Mouse (Mus musculus) hindbrain, postnatal 0 days (tissue): ENCODE measurements around the gene 1700034J05Rik. TPM values are rescaled to one million over a fixed set of nuclear protein-coding genes. Genes with fewer than 3 reads are reported as not detected.

Experiments
- ATAC-seq: fragments of 200-750 bp; cut with Nextera tagmentation; 2 replicates; pipeline ENCODE4 v1.8.0; 2017; ENCODE audit warnings: mild to moderate bottlenecking, moderate TSS enrichment, moderate library complexity
- DNase-seq: peaks from one replicate; pipeline ENCODE4 v3.0.0-alpha.2; 2015; ENCODE audit warnings: low spot score
- H3K27ac ChIP-seq: fragments of 300-500 bp; sonication (generic); 2 replicates; pipeline ENCODE4 v1.5.1; 2014; ENCODE audit warnings: mild to moderate bottlenecking
- H3K27me3 ChIP-seq: fragments of 300-500 bp; sonication (generic); 2 replicates; pipeline ENCODE4 v1.6.1; 2014; ENCODE audit warnings: low read length, mixed read lengths; ENCODE audit not compliant: insufficient read depth
- H3K36me3 ChIP-seq: fragments of 300-500 bp; sonication (generic); 2 replicates; pipeline ENCODE4 v1.6.1; 2014; ENCODE audit warnings: low read length, mixed read lengths; ENCODE audit not compliant: insufficient read depth
- H3K4me1 ChIP-seq: fragments of 300-500 bp; sonication (generic); 2 replicates; pipeline ENCODE4 v1.6.1; 2014; ENCODE audit warnings: antibody characterized with exemption, low read length, mixed read lengths; ENCODE audit not compliant: insufficient read depth
- H3K4me2 ChIP-seq: fragments of 300-500 bp; sonication (generic); 2 replicates; pipeline ENCODE4 v1.6.1; 2014; ENCODE audit warnings: low read depth, mild to moderate bottlenecking, low read length, moderate library complexity, mixed read lengths
- H3K4me3 ChIP-seq: fragments of 300-500 bp; sonication (generic); 2 replicates; pipeline ENCODE4 v1.5.1; 2014; ENCODE audit warnings: low read length
- H3K9ac ChIP-seq: fragments of 300-500 bp; sonication (generic); replicated peaks from 2 replicates; pipeline ENCODE4 v1.6.1; 2014; ENCODE audit warnings: mild to moderate bottlenecking, low read length, moderate library complexity, mixed read lengths
- H3K9me3 ChIP-seq: fragments of 300-500 bp; sonication (generic); 2 replicates; pipeline ENCODE4 v1.6.1; 2016; ENCODE audit warnings: low read length, mixed read lengths
- CTCF ChIP-seq: IDR thresholded peaks from 2 replicates; pipeline ENCODE4 v1.5.1; 2016; ENCODE audit warnings: antibody characterized with exemption, control low read depth, low read depth
- WGBS: fragments of 180-500 bp; shearing (Covaris S2); extraction: QIAGEN DNeasy Blood & Tissue Kit; methylation state at CpG from one replicate; pipeline ENCODE4 v1.1.7; 2014; 5-methylcytosine and 5-hydroxymethylcytosine counted together
- polyA plus RNA-seq: library from polyadenylated mRNA; unstranded; fragments of >200 nt; fragmentation: Nextera tagmentation; extraction: Ambion mirVana; gene quantifications from 2 replicates; pipeline ENCODE4 v1.2.1, GENCODE M21; 2015
- total RNA-seq: library from RNA; depleted of rRNA; stranded (reverse); fragments of >200 nt; gene quantifications from 2 replicates; pipeline ENCODE4 v1.2.3, GENCODE M21; 2014

Gene 1700034J05Rik
- total and polyA plus RNA-seq, 2 experiments from 2014 or later = not detected

DNA sequence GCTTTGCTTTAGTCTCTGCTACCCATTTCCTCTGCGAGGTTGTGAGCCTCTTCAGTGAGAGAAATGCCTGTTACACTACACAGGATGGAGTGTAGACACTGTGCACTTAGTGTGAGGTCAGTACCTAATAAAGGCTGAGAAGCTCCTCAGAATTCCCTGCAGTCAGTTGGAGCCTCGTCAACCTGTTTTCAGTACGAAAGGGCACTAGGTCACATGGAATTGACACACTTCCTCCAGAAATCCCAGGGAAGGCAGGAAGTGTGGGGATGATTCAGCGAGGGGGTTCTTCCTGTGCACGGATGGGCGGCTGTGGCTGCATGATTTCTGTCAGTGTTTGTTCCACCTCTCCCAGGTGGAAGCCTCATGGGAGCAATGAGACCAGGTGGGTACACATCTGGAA is 21.1 kb downstream of the 1700034J05Rik start:
- ATAC-seq (no peak), DNase-seq (no peak)
- Histone ChIP-seq H3K9me3 (no peaks in the 10 kb centered on the region), H3K4me3 (no peak overlapping the region), H3K27ac (no peak overlapping the region), H3K4me1 (no peaks in the 10 kb centered on the region), H3K27me3 (no peaks in the 10 kb centered on the region), H3K36me3 (no peaks in the 10 kb centered on the region), H3K9ac (no peak overlapping the region), H3K4me2 (no peak overlapping the region)
- no peak for TF ChIP-seq CTCF
- 75% methylated on average over 6 of the region's 6 CpGs for WGBS

DNA sequence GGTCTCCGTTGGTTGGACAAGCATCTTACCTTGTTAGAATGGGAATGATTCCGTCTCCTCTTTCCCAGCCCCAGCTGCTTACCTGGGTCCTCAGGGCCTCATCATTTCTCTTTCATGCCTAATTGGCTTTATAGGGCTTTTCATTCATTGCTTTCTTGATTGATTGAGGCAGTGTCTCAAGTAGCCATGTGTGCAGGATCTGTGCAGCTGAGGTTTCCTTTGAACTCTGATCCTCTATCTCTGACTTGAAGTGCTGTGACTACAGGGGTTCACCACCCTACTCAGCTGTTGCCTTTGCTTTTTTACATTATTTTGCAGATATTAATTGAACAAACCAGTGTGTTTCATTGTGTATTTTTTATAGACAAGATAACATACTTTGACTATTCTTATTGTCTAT is 25.2 kb downstream of the 1700034J05Rik start:
- H3K9ac ChIP-seq = no peak overlapping the region
- no peak overlapping the region for H3K4me3 ChIP-seq
- no peak overlapping the region for H3K27ac ChIP-seq
- 56% methylated on average over 2 of the region's 2 CpGs for WGBS
- no peaks in the 10 kb centered on the region for H3K9me3 ChIP-seq
- no peaks in the 10 kb centered on the region for H3K36me3 ChIP-seq
- TF ChIP-seq CTCF = no peak
- no peak overlapping the region for H3K4me2 ChIP-seq
- no peaks in the 10 kb centered on the region for H3K27me3 ChIP-seq
- ATAC-seq (no peak), DNase-seq (no peak)
- no peaks in the 10 kb centered on the region for H3K4me1 ChIP-seq

DNA sequence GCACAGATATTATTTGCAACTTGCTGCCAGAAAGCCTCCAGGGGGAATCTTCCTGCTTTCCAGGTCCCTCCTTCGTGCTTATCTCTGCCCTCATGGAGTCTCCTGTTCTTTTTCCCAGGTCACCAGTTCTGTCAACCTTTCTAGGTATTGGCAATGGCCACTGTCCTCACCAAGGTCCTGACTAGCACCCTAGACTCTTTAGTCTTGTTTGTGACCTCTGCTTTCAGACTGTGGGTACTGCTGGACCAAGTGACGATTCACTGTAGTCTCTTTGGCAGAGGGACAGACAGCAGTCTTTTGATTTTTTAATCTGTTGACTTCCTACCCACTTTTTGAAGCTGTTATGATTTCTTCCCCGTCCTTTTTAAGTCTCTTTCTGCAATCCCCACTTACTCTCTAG is 26.1 kb downstream of the 1700034J05Rik start:
- H3K27ac ChIP-seq = no peak overlapping the region

DNA sequence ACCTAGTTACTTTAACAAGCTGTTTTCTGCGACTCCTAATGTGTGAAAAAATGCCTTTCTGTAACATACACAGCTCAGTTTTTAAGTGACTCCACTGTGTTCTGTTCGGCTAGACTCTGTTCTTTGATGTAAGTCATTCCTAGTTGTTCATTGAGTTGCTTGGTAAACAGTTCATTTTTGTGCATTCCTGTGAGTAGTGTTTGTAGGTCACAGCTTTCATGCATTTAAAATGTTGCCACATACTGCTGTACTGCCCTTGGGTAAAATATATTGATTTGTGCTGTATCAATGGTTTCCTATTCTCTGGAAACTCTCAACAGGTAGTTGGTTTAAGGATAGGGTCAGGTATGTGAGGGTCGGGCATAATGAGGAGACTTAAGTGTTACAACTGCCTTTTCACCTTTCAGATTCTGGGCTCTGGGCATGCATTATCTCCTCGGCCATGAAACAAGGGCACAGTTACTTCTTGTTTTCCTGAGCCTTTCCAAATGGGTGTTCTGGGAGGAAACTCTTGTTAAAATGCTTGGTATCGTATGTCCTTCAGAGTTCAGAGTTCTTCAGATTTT is 27.7 kb downstream of the 1700034J05Rik start:
- ATAC-seq (no peak), DNase-seq (no peak)
- Histone ChIP-seq H3K4me1 (no peaks in the 10 kb centered on the region), H3K36me3 (no peaks in the 10 kb centered on the region), H3K27me3 (no peaks in the 10 kb centered on the region), H3K9me3 (no peaks in the 10 kb centered on the region), H3K4me2 (no peak overlapping the region), H3K27ac (no peak overlapping the region), H3K4me3 (no peak overlapping the region), H3K9ac (no peak overlapping the region)
- TF ChIP-seq CTCF = no peak
- whole genome bisulfite sequencing = 84% methylated on average over 5 of the region's 5 CpGs

More for the DNA sequence above, 26.1 kb downstream of the 1700034J05Rik start:
- Histone ChIP-seq H3K9ac (no peak overlapping the region), H3K9me3 (no peaks in the 10 kb centered on the region), H3K36me3 (no peaks in the 10 kb centered on the region), H3K27me3 (no peaks in the 10 kb centered on the region), H3K4me3 (no peak overlapping the region), H3K4me2 (no peak overlapping the region), H3K4me1 (no peaks in the 10 kb centered on the region)
- no peak for ATAC-seq
- no peak for DNase-seq
- no peak for TF ChIP-seq CTCF
- WGBS = 49% methylated on average over 3 of the region's 3 CpGs

GRCm38 (mm10) chr6:146918341-146918740 is 35.9 kb downstream of the 1700034J05Rik start:
- no peak for ATAC-seq
- no peak for TF ChIP-seq CTCF

DNA sequence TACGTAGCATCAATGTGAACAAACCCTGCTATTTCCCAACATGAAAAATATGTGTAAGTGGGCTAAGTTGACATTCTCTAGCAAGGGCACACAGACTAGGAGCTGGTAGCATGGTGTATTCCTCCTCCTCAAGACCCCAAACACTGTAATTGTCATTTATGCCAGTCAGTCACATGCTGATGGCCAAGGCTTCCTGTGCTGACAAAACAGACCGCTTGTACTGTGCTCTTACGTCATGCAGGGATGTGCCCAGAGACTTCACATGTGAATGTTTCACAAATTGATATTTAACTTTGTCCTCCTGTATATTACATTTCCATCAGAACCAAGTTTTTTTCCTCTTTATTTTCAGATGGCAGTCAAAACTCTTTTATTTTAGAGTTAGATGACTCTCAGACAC is 36.8 kb downstream of the 1700034J05Rik start:
- Histone ChIP-seq H3K9me3 (no peaks in the 10 kb centered on the region), H3K4me2 (no peak overlapping the region), H3K36me3 (no peaks in the 10 kb centered on the region), H3K4me1 (no peaks in the 10 kb centered on the region), H3K27ac (no peak overlapping the region), H3K27me3 (no peaks in the 10 kb centered on the region), H3K9ac (no peak overlapping the region), H3K4me3 (no peak overlapping the region)
- WGBS = 77% methylated on average over 3 of the region's 3 CpGs
- ATAC-seq (no peak), DNase-seq (no peak)
- no peak for TF ChIP-seq CTCF

More at GRCm38 (mm10) chr6:146918341-146918740, 35.9 kb downstream of the 1700034J05Rik start:
- H3K36me3 ChIP-seq = no peaks in the 10 kb centered on the region
- no peak overlapping the region for H3K27ac ChIP-seq
- H3K9ac ChIP-seq = no peak overlapping the region
- no peak overlapping the region for H3K4me2 ChIP-seq
- 90% methylated on average over 6 of the region's 6 CpGs for WGBS
- no peak for DNase-seq
- H3K27me3 ChIP-seq = no peaks in the 10 kb centered on the region
- H3K9me3 ChIP-seq = no peaks in the 10 kb centered on the region
- no peak overlapping the region for H3K4me3 ChIP-seq
- H3K4me1 ChIP-seq = no peaks in the 10 kb centered on the region

- no peaks in the 10 kb centered on the region for H3K4me1 ChIP-seq
- no peak overlapping the region for H3K9ac ChIP-seq
- DNase-seq (no peak), ATAC-seq (no peak)
- no peak overlapping the region for H3K4me2 ChIP-seq
- no peak overlapping the region for H3K4me3 ChIP-seq
- no peaks in the 10 kb centered on the region for H3K9me3 ChIP-seq
- 76% methylated on average over 1 of the region's 1 CpGs for WGBS
- TF ChIP-seq CTCF = no peak
- H3K27me3 ChIP-seq = no peaks in the 10 kb centered on the region
- H3K36me3 ChIP-seq = no peaks in the 10 kb centered on the region
- no peak overlapping the region for H3K27ac ChIP-seq
These were observed 38.4 kb downstream of the 1700034J05Rik start for GRCm38 (mm10) chr6:146915808-146916207.
